Mouse (Mus musculus) spleen, adult 2 months (tissue): ENCODE results near the gene Lsp1.

Experiments
- CTCF ChIP-seq: fragments of 200-500 bp; IDR thresholded peaks from 2 replicates; pipeline ENCODE4 v1.5.1; 2011; ENCODE audit warnings: mild to moderate bottlenecking, inconsistent platforms; ENCODE audit not compliant: insufficient read depth, insufficient read length, insufficient replicate concordance; ENCODE audit errors: extremely low read depth
- POLR2A ChIP-seq: fragments of 200-500 bp; IDR thresholded peaks from 2 replicates; pipeline ENCODE4 v1.6.1; 2011; ENCODE audit warnings: low read depth, low read length, inconsistent platforms

- TF ChIP-seq CTCF (no peak), POLR2A (no peak)
Measured at GRCm38 (mm10) chr7:142507453-142507852, 46.8 kb downstream of the Lsp1 start.
